Mouse (Mus musculus) activated CD4-positive, CD25-positive, alpha-beta regulatory T cell, adult 4 months (primary cell): ENCODE results near the gene Rrh. TPM values are rescaled to one million over a fixed set of nuclear protein-coding genes. Genes with fewer than 3 reads are reported as not detected.
"Not testable (repeated sequence)": the region's sequence is repeated elsewhere in the genome, so short reads cannot be mapped to it uniquely, and the experiment has no call there.

Source experiments
- ATAC-seq: one replicate; pipeline ENCODE4 v1.8.0; 2017
- polyA plus RNA-seq, 2 experiments: library from polyadenylated mRNA; unstranded; fragments of 100-300 nt; shearing (Covaris generic); gene quantifications; one replicate each; pipeline ENCODE4 v1.2.1; 2017

Gene Rrh
- polyA plus RNA-seq, 2 experiments from 2014 or later = not detected

- no peak for ATAC-seq
Measured at GRCm38 (mm10) chr3:129781435-129781834, 41.0 kb downstream of the Rrh start.

- no peak for ATAC-seq
Measured at GRCm38 (mm10) chr3:129771210-129771609, 51.2 kb downstream of the Rrh start.

DNA sequence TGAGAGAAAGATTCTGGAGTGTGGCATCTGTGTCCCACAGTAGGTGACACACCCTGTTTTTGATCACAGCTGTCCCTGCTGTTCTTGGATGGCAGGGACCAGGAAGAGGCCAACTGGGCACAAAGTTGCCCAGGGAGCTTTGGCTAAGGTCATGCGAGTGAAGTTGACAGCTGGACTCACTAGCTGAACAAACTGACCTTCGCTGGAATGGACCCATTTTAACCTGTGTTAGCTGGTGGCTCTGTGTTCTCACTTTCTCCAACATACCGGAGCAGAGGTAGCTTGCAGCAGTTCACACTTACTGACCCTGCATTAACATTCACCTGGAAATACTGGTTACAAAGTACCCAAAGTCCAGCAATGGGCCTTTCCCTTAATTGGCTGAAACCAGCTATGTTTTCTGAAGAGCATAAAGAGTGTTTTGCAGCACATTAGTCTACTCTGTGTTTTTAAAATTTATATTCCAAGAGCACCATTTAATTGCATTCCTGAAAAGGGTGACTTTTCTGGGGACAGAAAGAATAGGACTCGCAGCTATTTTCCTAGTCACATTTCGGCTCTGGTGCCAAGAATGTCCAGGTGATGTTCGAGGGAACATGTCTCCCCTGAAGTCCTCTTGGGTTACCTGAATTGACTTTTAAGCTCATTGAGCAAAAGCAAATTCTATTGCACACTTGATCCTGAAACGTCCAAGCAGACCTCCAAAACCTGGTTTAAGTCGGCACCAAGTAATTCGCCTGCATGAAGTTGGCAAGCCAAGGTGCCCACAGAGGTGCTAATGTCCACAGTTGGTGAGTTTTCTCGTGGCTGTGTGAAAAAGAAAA, 55.2 kb downstream of the Rrh start:
- ATAC-seq = no peak

GRCm38 (mm10) chr3:129766106-129766505, 56.3 kb downstream of the Rrh start:
- no peak for ATAC-seq

GRCm38 (mm10) chr3:129757599-129757998, 64.8 kb downstream of the Rrh start:
- ATAC-seq = not testable (repeated sequence)

- ATAC-seq = no peak
Measured at GRCm38 (mm10) chr3:129754650-129755604, 67.5 kb downstream of the Rrh start, which contains the start of gene Egf. TSS of gene Egf (minus strand) at chr3:129755316.

Other genes with a start within 250 kb of the Rrh start
- gene Egf, start 67.3 kb downstream of the Rrh start, polyA plus RNA-seq = 1 to 10 TPM in 1 of 2 experiments, under 1 TPM in 1; 0.84 to 1.8 TPM
- not detected for gene Lrit3, start 18.6 kb downstream of the Rrh start, polyA plus RNA-seq
- 10 to 100 TPM; 13.9 to 19.1 TPM for gene Gar1, start 8.8 kb upstream of the Rrh start, polyA plus RNA-seq
- not detected for gene Cfi, start 13.3 kb upstream of the Rrh start, polyA plus RNA-seq
- 1 to 10 TPM; 1.7 to 2.2 TPM for gene Pla2g12a, start 56.0 kb upstream of the Rrh start, polyA plus RNA-seq
- gene Casp6, start 78.8 kb upstream of the Rrh start, polyA plus RNA-seq = 10 to 100 TPM; 67.0 to 84.2 TPM
- gene Mcub, start 147.6 kb upstream of the Rrh start, polyA plus RNA-seq = 10 to 100 TPM; 25.3 to 28.8 TPM
- 10 to 100 TPM; 18.9 to 24.2 TPM for gene Sec24b, start 239.0 kb upstream of the Rrh start, polyA plus RNA-seq